Mouse (Mus musculus) cerebellum, adult 11-12 months (tissue): Measurements from ENCODE around the gene Serpinb9c.
A peak's percentile ranks its signal among the peaks of the same experiment; 100 is the strongest.
"Not testable (repeated sequence)": the region's sequence is repeated elsewhere in the genome, so short reads cannot be mapped to it uniquely, and the experiment has no call there.

Source experiments
- DNase-seq: peaks from one replicate; pipeline ENCODE4 v3.0.0; 2022

Gene Serpinb9c

DNA sequence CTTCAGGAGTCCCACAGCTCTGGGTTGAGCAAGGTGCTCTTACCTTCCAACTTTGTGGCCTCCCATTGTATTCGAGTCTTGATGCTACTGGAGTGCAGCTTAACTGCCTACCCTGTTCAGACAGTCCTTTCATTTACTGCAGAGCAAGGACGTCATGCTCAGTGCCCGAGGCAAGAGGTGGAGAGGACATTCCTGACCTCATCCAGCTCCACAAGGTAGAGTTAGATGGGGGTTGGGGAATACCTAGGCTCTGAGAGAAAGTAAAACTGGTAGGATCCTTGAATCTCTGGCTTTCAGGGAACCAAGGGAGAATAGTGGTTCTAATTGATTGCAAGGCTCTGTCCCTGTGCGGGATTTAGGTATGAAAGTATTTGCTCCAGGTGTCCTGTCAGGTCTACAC, at the start of gene Serpinb9c:
Gene Serpinb9c, minus strand, starts transcription at position 101 of the 400 bp plus-strand sequence.
- no peak for DNase-seq

DNA sequence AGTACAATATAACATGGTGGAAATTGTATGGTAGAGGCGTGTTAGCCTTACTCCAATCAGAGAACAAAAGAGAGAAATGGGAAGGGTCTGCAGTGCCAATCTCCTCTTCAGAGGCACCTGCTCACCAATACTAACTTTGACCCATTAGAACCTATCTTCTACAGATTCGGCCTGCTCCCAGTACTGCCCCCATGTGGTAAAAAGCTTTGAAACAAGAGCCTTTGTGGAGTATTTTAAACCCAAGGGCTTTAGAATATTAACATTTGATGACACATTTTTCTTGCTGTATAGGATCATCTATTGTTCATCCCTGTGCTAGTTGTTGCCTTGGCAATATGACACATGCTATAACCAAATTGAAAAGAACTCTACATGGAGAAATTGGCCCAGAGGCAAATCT, 40.2 kb upstream of the Serpinb9c start:
- DNase-seq, result no peak

- DNase-seq, result no peak
Measured at GRCm38 (mm10) chr13:33192659-33193058, 33.1 kb upstream of the Serpinb9c start, which contains the start of gene Serpinb9d. Gene Serpinb9d (plus strand): TSS chr13:33192959.

DNA sequence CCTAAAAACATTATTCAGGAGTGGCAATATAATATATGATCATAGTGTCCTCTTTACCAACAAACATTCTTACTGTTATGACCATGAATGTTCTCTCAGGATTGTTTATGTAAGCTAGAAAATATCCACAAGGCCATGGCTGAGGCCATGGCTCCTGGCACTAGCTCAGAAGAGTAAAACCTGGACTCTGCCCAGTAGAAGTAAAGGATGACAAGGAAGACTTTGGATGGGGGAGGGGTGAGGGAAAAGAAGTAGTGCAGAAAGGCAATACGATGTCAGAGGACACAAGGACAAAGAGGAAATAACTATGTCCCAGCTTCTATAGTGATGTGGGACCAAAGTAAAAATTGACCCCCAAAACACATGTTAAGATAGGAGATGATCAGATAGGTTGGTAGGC, 30.9 kb upstream of the Serpinb9c start:
- DNase-seq, result not testable (repeated sequence)

DNA sequence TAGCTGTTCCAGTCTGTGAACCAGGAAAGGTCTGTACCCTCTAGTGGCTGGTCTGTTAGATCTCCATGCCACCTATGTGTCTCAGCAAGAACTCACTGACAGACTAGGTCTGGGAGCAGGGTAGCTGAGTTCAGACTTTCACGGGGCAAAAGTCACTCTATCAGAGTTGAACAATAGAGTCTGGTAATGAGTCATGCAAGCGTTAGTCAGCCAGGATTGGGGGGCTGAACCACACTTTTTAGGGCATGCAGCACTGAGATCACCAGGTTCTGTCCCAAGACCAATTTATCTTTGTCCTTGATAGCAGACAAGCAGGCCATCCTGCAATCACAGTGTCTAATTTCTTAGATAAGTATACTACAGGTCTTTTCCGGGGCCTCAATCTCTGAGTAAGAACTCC, 18.1 kb downstream of the Serpinb9c start:
- DNase-seq, result no peak

DNA sequence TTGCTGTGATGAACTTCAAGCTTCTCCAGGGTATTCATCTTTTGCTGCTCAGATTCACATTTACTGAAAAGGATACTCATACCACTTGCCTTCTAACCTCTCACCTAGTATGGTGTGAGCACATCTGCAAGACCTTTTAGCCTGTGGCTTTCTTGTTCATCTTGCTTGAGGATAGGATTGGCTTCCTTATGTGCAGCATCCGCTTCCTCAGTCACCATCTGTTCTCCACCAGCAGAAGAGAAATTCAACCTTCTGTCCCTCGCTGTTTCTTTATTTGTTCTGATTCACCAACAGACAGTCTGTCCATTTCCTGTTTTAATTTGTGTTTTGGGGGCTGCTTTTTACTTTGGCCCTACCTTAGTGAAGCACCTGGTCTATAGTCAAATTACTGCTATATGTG, 21.8 kb downstream of the Serpinb9c start:
- peak; percentile 14 for DNase-seq

DNA sequence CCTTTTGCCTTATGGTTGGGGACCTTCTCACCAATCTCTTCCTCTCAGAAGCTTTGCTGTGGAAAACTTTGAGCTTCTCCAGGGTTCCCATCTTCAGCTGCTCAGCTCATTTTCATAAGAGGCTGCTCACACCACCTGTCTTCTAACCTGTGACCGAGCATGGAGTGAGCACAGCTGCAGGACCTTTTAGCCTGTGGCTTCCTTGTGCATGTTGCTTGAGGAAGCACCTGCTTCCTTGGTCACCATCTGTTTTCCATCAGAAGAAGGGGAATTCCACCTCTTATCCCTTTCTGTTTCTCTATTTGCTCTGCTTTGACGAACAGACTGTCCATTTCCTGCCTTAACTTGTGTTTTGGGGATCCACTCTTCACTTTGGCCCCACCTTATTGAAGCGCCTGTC, 46.5 kb downstream of the Serpinb9c start:
- no peak for DNase-seq

- DNase-seq, result no peak
Measured at GRCm38 (mm10) chr13:33105626-33106025, 53.9 kb downstream of the Serpinb9c start.
